Mouse (Mus musculus) ES-CJ7 (cell line): ENCODE measurements around the gene St6galnac4.

Experiments
- DNase-seq: peaks from one replicate; pipeline ENCODE4 v3.0.0; 2011; ENCODE audit warnings: low read depth, low spot score

The St6galnac4 gene

GRCm38 (mm10) chr2:32601417-32602065, 14.6 kb downstream of the St6galnac4 start:
- peak; percentile 74 for DNase-seq

- peak; percentile 90 for DNase-seq
Observed at GRCm38 (mm10) chr2:32602600-32603054, 15.7 kb downstream of the St6galnac4 start.

GRCm38 (mm10) chr2:32604631-32605030, 17.7 kb downstream of the St6galnac4 start:
- no peak for DNase-seq

GRCm38 (mm10) chr2:32606161-32607142, 19.6 kb downstream of the St6galnac4 start:
- DNase-seq: peak; percentile 83

- DNase-seq: peak; percentile 59
Observed at GRCm38 (mm10) chr2:32607262-32607947, 20.5 kb downstream of the St6galnac4 start.

GRCm38 (mm10) chr2:32608141-32608777, 21.4 kb downstream of the St6galnac4 start:
- peak; percentile 79 for DNase-seq

GRCm38 (mm10) chr2:32608778-32609435, 22.0 kb downstream of the St6galnac4 start:
- peak; percentile 60 for DNase-seq

- peak; percentile 57 for DNase-seq
Observed at GRCm38 (mm10) chr2:32610610-32611229, 23.8 kb downstream of the St6galnac4 start.

- peak; percentile 91 for DNase-seq
Observed at GRCm38 (mm10) chr2:32612274-32612673, 25.4 kb downstream of the St6galnac4 start.

GRCm38 (mm10) chr2:32617109-32617508, 30.2 kb downstream of the St6galnac4 start:
- DNase-seq: no peak

GRCm38 (mm10) chr2:32617601-32618000, 30.7 kb downstream of the St6galnac4 start:
- DNase-seq: peak; percentile 73

GRCm38 (mm10) chr2:32618051-32618450, 31.2 kb downstream of the St6galnac4 start:
- no peak for DNase-seq

- no peak for DNase-seq
Observed at GRCm38 (mm10) chr2:32620682-32621516, 34.0 kb downstream of the St6galnac4 start.

GRCm38 (mm10) chr2:32621517-32621859, 34.6 kb downstream of the St6galnac4 start, which contains the start of gene Ak1:
Ak1 (plus strand) TSS chr2:32621758.
- no peak for DNase-seq

GRCm38 (mm10) chr2:32624111-32624748, 37.3 kb downstream of the St6galnac4 start:
- DNase-seq: no peak

GRCm38 (mm10) chr2:32625212-32625872, 38.4 kb downstream of the St6galnac4 start:
- DNase-seq: no peak

- no peak for DNase-seq
Observed at GRCm38 (mm10) chr2:32625873-32626694, 39.2 kb downstream of the St6galnac4 start.
